Mouse (Mus musculus): ENCODE data around the gene Slc16a1. TPM values are rescaled to one million over a fixed set of nuclear protein-coding genes. Genes with fewer than 3 reads are reported as not detected.
A peak's percentile ranks its signal among the peaks of the same experiment; 100 is the strongest.

The Slc16a1 gene
- total RNA-seq, 2 experiments from 2014 or later: 342 to 603 TPM

DNA sequence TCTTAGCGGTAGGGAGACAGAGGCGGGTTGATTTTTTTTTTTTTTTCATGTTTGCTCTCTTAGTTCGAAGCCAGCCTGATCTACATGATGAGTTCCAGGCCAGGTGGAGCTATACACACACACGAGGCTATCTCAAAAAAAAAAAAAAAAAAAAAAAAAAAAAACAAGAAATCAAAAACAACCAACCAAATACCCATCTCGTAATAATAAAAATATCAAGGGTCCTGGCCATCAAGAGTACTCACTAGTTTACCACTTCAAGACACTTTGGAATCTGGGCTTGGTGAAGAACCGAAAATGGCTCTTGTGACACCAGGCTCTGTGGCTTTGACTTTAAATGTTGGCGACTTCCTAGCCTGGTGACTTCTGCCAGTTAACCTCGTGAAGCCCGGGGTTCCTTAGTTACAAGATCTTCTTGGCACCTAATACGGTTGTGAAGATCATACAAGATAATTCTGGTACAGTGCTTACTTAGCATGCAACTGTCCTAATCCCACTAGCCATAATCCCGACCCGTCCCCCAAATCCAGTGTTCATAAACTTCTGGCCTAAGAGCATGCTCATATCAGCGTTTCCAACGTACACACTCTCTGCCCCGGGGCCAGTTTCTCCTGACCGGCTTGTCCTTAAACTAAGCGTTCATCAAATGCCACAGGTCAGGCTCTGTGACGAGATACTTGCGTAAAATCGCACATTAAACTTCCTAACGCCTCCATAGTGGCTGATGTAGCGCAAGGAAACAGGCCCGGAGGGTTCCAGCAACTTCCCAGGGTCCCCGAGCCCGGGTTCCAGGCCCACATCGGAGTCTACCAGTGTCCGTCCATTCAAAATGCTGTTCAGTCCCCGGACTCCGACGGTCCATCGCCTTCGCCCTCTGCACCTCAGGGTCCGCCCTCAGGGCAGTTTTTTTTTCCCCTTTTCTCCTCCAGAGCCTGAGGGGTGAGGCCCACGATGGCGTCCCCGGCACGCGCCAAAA is 753 bp upstream of the Slc16a1 start:
- ATAC-seq (replicated peaks; ENCODE audit: low FRiP score, poor library complexity, severe bottlenecking): peak; percentile 31

- ATAC-seq (replicated peaks; ENCODE audit: low FRiP score, poor library complexity, severe bottlenecking): peak; percentile 72
These were observed 672 bp downstream of the Slc16a1 start for GRCm38 (mm10) chr3:104638932-104639748.

GRCm38 (mm10) chr3:104639749-104640368 is 1.4 kb downstream of the Slc16a1 start:
- no peak for ATAC-seq (replicated peaks; ENCODE audit: low FRiP score, poor library complexity, severe bottlenecking)

- ATAC-seq (replicated peaks; ENCODE audit: low FRiP score, poor library complexity, severe bottlenecking): no peak
These were observed 2.4 kb downstream of the Slc16a1 start for GRCm38 (mm10) chr3:104640855-104641254.

DNA sequence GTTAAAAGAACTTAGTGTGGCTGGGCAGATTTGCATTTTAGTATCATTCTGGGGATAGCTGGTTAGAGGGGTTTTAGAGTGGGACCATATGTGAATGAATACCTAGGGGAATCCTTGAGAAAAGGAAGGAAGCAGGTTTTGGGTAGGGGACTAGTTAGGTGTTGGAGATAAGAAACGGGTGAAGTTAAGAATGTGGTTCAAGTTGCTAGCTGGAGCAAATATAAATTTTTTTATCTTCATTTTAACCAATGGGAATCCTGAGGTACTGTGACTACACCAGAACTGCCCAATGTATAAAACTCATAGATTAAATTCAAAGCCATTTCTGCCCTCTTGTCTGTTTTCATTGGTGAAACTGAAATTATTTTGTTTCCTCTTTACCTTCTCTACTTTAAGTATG is 2.8 kb downstream of the Slc16a1 start:
- no peak for ATAC-seq (replicated peaks; ENCODE audit: low FRiP score, poor library complexity, severe bottlenecking)

DNA sequence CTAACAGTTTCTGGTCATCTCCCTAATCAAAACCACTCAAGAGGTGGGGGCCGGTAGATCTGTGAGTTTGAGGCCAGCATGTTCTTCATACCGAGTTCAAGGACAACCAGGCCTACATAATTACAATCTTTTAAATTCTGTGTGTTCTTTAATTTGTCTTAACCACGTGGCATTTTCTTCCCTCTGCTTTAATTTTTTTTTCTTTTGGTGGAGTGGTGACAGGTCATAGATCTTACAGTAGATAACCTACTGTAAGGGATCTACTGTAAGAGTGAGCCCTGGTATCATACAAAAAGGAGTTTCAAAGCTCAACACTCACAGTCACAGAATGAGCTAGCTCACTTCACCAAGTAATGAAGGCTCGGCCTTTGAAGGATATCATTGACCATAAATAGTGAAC is 4.6 kb downstream of the Slc16a1 start:
- ATAC-seq (replicated peaks; ENCODE audit: low FRiP score, poor library complexity, severe bottlenecking): no peak

- peak; percentile 76 for ATAC-seq (replicated peaks; ENCODE audit: low FRiP score, poor library complexity, severe bottlenecking)
These were observed 5.4 kb downstream of the Slc16a1 start for GRCm38 (mm10) chr3:104643810-104644270.

DNA sequence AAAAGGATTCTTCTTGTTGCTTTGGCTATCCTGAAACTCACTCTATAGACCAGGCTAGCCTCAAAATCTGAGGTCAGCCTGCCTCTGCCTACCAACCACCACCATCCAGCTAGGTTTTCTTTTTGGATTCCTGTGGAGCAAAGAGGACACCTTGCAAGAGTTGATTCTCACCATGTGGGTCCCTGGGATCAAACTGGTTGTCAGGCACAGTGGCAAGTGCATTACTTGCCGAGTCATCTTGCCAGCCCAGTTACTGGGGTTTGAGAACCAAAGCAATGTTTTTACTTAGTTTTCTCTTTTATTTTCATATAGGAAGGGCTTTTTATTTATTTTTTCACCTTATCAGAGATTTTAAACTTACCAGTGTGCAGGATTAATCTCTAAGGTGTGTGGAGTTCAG is 5.9 kb downstream of the Slc16a1 start:
- peak; percentile 62 for ATAC-seq (replicated peaks; ENCODE audit: low FRiP score, poor library complexity, severe bottlenecking)

DNA sequence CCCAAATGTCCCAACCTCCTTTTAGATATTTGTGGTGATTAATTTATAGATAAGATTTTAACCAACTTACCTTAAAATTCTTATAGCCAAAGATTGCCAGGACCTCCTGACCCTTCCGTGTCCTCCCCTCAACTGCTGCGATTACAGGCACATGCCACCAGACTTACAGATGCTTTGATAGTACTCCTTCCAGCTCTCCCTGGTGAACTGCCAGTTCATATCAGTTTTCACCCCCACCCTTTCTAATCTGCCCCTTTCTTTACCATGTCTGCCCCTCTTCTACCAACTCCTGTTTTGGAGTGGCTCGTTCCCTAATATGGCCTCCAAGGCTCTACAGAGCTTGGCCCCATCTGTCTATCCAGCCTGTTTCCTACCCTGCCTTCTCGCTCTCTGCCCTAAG is 15.8 kb downstream of the Slc16a1 start:
- no peak for ATAC-seq (replicated peaks; ENCODE audit: low FRiP score, poor library complexity, severe bottlenecking)

- no peak for ATAC-seq (replicated peaks; ENCODE audit: low FRiP score, poor library complexity, severe bottlenecking)
These were observed 16.5 kb downstream of the Slc16a1 start for GRCm38 (mm10) chr3:104654921-104655320.

DNA sequence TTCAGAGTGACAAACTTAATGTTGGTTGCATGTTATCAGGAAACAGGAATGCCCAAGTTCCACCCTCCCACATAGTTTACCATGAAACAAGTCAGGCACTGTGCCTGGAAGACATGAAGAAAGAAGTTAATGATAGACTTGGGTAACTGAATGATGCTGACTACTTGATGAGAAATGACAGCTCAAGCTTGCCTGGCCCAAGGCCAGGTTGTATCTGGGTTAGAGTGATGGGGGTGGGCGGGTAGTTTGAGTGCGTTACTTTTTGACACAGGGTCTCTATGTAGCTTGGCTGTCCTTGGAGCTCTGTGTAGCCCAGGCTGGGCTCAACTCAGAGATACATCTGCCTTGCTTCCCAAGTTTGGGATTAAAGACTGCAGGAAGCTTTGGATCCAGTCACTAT is 20.2 kb downstream of the Slc16a1 start:
- ATAC-seq (replicated peaks; ENCODE audit: low FRiP score, poor library complexity, severe bottlenecking): no peak

GRCm38 (mm10) chr3:104659758-104660157 is 21.3 kb downstream of the Slc16a1 start:
- ATAC-seq (replicated peaks; ENCODE audit: low FRiP score, poor library complexity, severe bottlenecking): no peak

DNA sequence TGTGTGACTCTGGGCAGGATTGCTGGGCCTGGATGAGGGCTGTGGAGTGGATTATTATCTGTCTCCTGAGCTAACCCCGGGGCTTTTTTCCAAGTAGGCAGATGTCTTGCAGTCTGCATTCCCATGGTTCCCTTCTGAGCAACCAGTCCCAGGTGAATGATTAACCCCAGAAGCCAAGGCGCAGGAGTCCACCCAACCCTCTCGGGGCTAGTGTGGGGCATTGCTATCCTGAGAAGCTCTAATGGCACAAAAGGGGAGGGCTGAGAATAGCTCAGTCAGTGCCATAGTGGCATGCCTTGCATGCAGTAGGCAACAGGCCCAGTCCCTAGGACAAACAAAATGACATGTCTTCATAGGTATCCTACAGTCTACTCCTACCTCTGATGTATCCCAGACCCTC is 22.1 kb downstream of the Slc16a1 start:
- peak; percentile 23; the same call in 1 of the 2 replicates for ATAC-seq (replicated peaks; ENCODE audit: low FRiP score, poor library complexity, severe bottlenecking)

GRCm38 (mm10) chr3:104662007-104662406 is 23.5 kb downstream of the Slc16a1 start:
- no peak for ATAC-seq (replicated peaks; ENCODE audit: low FRiP score, poor library complexity, severe bottlenecking)

DNA sequence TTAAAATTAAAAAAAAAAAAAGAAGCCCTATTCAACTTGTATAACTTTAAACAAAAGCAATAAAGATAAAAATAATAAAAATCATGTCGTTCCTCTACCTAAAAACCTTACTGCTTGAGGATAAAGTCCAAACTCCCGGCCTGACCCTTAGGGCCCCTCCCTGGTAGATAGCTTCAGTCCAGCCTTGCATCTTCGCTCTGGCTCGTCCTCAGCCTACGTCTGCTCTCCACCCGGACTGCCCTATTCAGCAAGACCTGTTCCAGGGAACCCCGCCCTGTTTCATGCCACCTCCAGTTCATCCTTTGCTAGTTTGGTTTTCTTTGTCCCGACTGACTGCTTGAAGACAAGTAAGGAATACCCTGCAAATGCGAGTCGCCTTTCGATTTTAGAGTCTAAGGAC is 24.5 kb downstream of the Slc16a1 start:
- ATAC-seq (replicated peaks; ENCODE audit: low FRiP score, poor library complexity, severe bottlenecking): no peak

DNA sequence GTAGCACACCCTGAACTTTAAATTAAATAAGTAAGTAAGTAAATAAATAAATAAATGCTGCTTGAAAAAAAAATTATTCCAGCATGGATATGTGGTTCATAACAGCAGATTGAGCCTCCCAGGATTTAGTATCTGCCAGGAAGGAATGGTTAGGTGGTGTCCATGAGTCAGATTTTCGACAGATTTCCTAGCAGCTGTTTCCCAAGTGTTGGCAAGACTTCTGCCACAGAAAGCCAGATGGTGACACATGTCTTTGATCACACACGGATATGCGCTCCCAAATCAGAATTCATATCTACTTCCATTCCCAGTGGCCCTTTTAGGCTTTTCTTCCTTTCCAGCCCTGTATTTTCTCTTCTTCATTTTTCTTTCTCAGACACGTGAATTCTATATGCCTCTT is 28.5 kb downstream of the Slc16a1 start:
- no peak for ATAC-seq (replicated peaks; ENCODE audit: low FRiP score, poor library complexity, severe bottlenecking)

GRCm38 (mm10) chr3:104667451-104667850 is 29.0 kb downstream of the Slc16a1 start:
- ATAC-seq (replicated peaks; ENCODE audit: low FRiP score, poor library complexity, severe bottlenecking): no peak

DNA sequence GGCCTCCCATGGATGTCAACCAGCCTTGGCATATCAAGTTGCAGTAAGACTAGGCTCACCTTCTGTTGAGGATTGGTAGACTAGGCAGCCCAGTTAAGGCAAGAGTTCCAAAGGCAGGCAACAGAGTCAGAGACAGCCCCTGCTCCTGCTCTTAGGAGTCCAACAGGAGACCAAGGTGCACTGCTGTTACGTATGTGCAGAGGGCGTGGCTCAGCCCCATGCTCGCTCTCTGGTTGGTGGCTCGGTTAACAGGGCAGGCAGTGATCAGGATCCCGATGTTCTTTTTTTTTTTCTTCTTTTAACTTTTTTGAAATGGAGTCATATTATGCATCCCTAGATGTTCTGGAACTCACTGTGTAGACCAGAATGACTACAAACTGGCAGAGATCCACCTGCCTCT is 30.5 kb downstream of the Slc16a1 start:
- ATAC-seq (replicated peaks; ENCODE audit: low FRiP score, poor library complexity, severe bottlenecking): peak; percentile 58

GRCm38 (mm10) chr3:104669856-104670182 is 31.4 kb downstream of the Slc16a1 start:
- no peak for ATAC-seq (replicated peaks; ENCODE audit: low FRiP score, poor library complexity, severe bottlenecking)

Measured in erythroblast, adult 5-6 weeks (primary cell).